Mouse (Mus musculus): ENCODE results near the gene Adamts17. TPM values are rescaled to one million over a fixed set of nuclear protein-coding genes. Genes with fewer than 3 reads are reported as not detected.

Adamts17 gene
- polyA plus RNA-seq, 1 experiment = 6.8 TPM

- TF ChIP-seq POLR2A (IDR thresholded peaks at IDR 0.05; ENCODE audit: control insufficient read depth, low read depth, low read length) (no peak), CTCF (IDR thresholded peaks at IDR 0.05; ENCODE audit: control insufficient read depth, insufficient read depth, insufficient replicate concordance, low read depth, low read length) (no peak)
Measured at GRCm38 (mm10) chr7:66843846-66844245, 4.3 kb downstream of the Adamts17 start.

GRCm38 (mm10) chr7:66846582-66846981 lies 7.0 kb downstream of the Adamts17 start:
- TF ChIP-seq POLR2A (IDR thresholded peaks at IDR 0.05; ENCODE audit: control insufficient read depth, low read depth, low read length) (no peak), CTCF (IDR thresholded peaks at IDR 0.05; ENCODE audit: control insufficient read depth, insufficient read depth, insufficient replicate concordance, low read depth, low read length) (no peak)
- Histone ChIP-seq H3K4me1 (ENCODE audit: control insufficient read depth, insufficient read depth, low read length) (no peaks in the 10 kb centered on the region; the same call in 1 of the 2 replicates), H3K4me3 (ENCODE audit: control insufficient read depth, low read depth, low read length) (no peak overlapping the region)

More at GRCm38 (mm10) chr7:66843846-66844245, 4.3 kb downstream of the Adamts17 start:
- H3K36me3 ChIP-seq (ENCODE audit: control insufficient read depth, insufficient read depth, low read length) = no peaks in the 10 kb centered on the region
- H3K27ac ChIP-seq (ENCODE audit: control insufficient read depth, insufficient read depth, low read depth, low read length) = no peak overlapping the region
- no peaks in the 10 kb centered on the region for H3K27me3 ChIP-seq (ENCODE audit: control insufficient read depth, insufficient read depth, low read length)
- H3K4me3 ChIP-seq (ENCODE audit: control insufficient read depth, low read depth, low read length) = no peak overlapping the region
- peaks cover 12% of the 10 kb centered on the region for H3K4me1 ChIP-seq (ENCODE audit: control insufficient read depth, insufficient read depth, low read length)

GRCm38 (mm10) chr7:66847299-66847698 lies 7.8 kb downstream of the Adamts17 start:
- no peak for TF ChIP-seq CTCF (IDR thresholded peaks at IDR 0.05; ENCODE audit: control insufficient read depth, insufficient read depth, insufficient replicate concordance, low read depth, low read length)
- no peak for TF ChIP-seq POLR2A (IDR thresholded peaks at IDR 0.05; ENCODE audit: control insufficient read depth, low read depth, low read length)
- Histone ChIP-seq H3K36me3 (ENCODE audit: control insufficient read depth, insufficient read depth, low read length) (no peaks in the 10 kb centered on the region), H3K27ac (ENCODE audit: control insufficient read depth, insufficient read depth, low read depth, low read length) (no peak overlapping the region), H3K4me1 (ENCODE audit: control insufficient read depth, insufficient read depth, low read length) (no peaks in the 10 kb centered on the region; the same call in 1 of the 2 replicates), H3K27me3 (ENCODE audit: control insufficient read depth, insufficient read depth, low read length) (no peaks in the 10 kb centered on the region), H3K4me3 (ENCODE audit: control insufficient read depth, low read depth, low read length) (no peak overlapping the region)

More at GRCm38 (mm10) chr7:66846582-66846981, 7.0 kb downstream of the Adamts17 start:
- no peaks in the 10 kb centered on the region for H3K27me3 ChIP-seq (ENCODE audit: control insufficient read depth, insufficient read depth, low read length)
- no peak overlapping the region for H3K27ac ChIP-seq (ENCODE audit: control insufficient read depth, insufficient read depth, low read depth, low read length)
- no peaks in the 10 kb centered on the region for H3K36me3 ChIP-seq (ENCODE audit: control insufficient read depth, insufficient read depth, low read length)

- no peak for TF ChIP-seq POLR2A (IDR thresholded peaks at IDR 0.05; ENCODE audit: control insufficient read depth, low read depth, low read length)
- TF ChIP-seq CTCF (IDR thresholded peaks at IDR 0.05; ENCODE audit: control insufficient read depth, insufficient read depth, insufficient replicate concordance, low read depth, low read length) = no peak
- Histone ChIP-seq H3K4me1 (ENCODE audit: control insufficient read depth, insufficient read depth, low read length) (no peaks in the 10 kb centered on the region; the same call in 1 of the 2 replicates), H3K36me3 (ENCODE audit: control insufficient read depth, insufficient read depth, low read length) (no peaks in the 10 kb centered on the region), H3K27ac (ENCODE audit: control insufficient read depth, insufficient read depth, low read depth, low read length) (no peak overlapping the region), H3K27me3 (ENCODE audit: control insufficient read depth, insufficient read depth, low read length) (no peaks in the 10 kb centered on the region), H3K4me3 (ENCODE audit: control insufficient read depth, low read depth, low read length) (no peak overlapping the region)
Measured at GRCm38 (mm10) chr7:66849316-66849715, 9.8 kb downstream of the Adamts17 start.

- Histone ChIP-seq H3K36me3 (ENCODE audit: control insufficient read depth, insufficient read depth, low read length) (no peaks in the 10 kb centered on the region), H3K27ac (ENCODE audit: control insufficient read depth, insufficient read depth, low read depth, low read length) (no peak overlapping the region), H3K4me3 (ENCODE audit: control insufficient read depth, low read depth, low read length) (no peak overlapping the region), H3K4me1 (ENCODE audit: control insufficient read depth, insufficient read depth, low read length) (no peaks in the 10 kb centered on the region; the same call in 1 of the 2 replicates), H3K27me3 (ENCODE audit: control insufficient read depth, insufficient read depth, low read length) (no peaks in the 10 kb centered on the region)
- TF ChIP-seq CTCF (IDR thresholded peaks at IDR 0.05; ENCODE audit: control insufficient read depth, insufficient read depth, insufficient replicate concordance, low read depth, low read length) (no peak), POLR2A (IDR thresholded peaks at IDR 0.05; ENCODE audit: control insufficient read depth, low read depth, low read length) (no peak)
Measured at GRCm38 (mm10) chr7:66852164-66852563, 12.6 kb downstream of the Adamts17 start.

GRCm38 (mm10) chr7:66857610-66858009 lies 18.1 kb downstream of the Adamts17 start:
- no peaks in the 10 kb centered on the region for H3K4me1 ChIP-seq (ENCODE audit: control insufficient read depth, insufficient read depth, low read length)
- no peak for TF ChIP-seq POLR2A (IDR thresholded peaks at IDR 0.05; ENCODE audit: control insufficient read depth, low read depth, low read length)
- TF ChIP-seq CTCF (IDR thresholded peaks at IDR 0.05; ENCODE audit: control insufficient read depth, insufficient read depth, insufficient replicate concordance, low read depth, low read length) = no peak
- H3K27ac ChIP-seq (ENCODE audit: control insufficient read depth, insufficient read depth, low read depth, low read length) = no peak overlapping the region
- no peak overlapping the region for H3K4me3 ChIP-seq (ENCODE audit: control insufficient read depth, low read depth, low read length)
- no peaks in the 10 kb centered on the region for H3K27me3 ChIP-seq (ENCODE audit: control insufficient read depth, insufficient read depth, low read length)
- H3K36me3 ChIP-seq (ENCODE audit: control insufficient read depth, insufficient read depth, low read length) = no peaks in the 10 kb centered on the region

- Histone ChIP-seq H3K27me3 (ENCODE audit: control insufficient read depth, insufficient read depth, low read length) (no peaks in the 10 kb centered on the region), H3K27ac (ENCODE audit: control insufficient read depth, insufficient read depth, low read depth, low read length) (no peak overlapping the region)
- TF ChIP-seq POLR2A (IDR thresholded peaks at IDR 0.05; ENCODE audit: control insufficient read depth, low read depth, low read length) (no peak), CTCF (IDR thresholded peaks at IDR 0.05; ENCODE audit: control insufficient read depth, insufficient read depth, insufficient replicate concordance, low read depth, low read length) (no peak)
Measured at GRCm38 (mm10) chr7:66858247-66859075, 18.9 kb downstream of the Adamts17 start.

More at GRCm38 (mm10) chr7:66858247-66859075, 18.9 kb downstream of the Adamts17 start:
- Histone ChIP-seq H3K36me3 (ENCODE audit: control insufficient read depth, insufficient read depth, low read length) (no peaks in the 10 kb centered on the region), H3K4me1 (ENCODE audit: control insufficient read depth, insufficient read depth, low read length) (no peaks in the 10 kb centered on the region), H3K4me3 (ENCODE audit: control insufficient read depth, low read depth, low read length) (no peak overlapping the region)
